Mouse (Mus musculus) lung, adult 2 months (tissue): ENCODE data around the gene Flrt1.

ENCODE experiments used
- CTCF ChIP-seq: fragments of 200-500 bp; IDR thresholded peaks from 2 replicates; pipeline ENCODE4 v1.5.1; 2011; ENCODE audit warnings: mild to moderate bottlenecking, low read length, control low read depth; ENCODE audit not compliant: insufficient read depth
- POLR2A ChIP-seq: fragments of 200-500 bp; IDR thresholded peaks from 2 replicates; pipeline ENCODE4 v1.6.1; 2011; ENCODE audit warnings: low read depth, mild to moderate bottlenecking, control low read depth, low read length, borderline replicate concordance; ENCODE audit errors: extremely low read depth

- no peak for TF ChIP-seq POLR2A
- TF ChIP-seq CTCF = no peak
Observed at GRCm38 (mm10) chr19:7072221-7072620, 33.3 kb downstream of the Flrt1 start.
